Mouse (Mus musculus): ENCODE results near the gene Slc38a7.
"Not testable (repeated sequence)": the region's sequence is repeated elsewhere in the genome, so short reads cannot be mapped to it uniquely, and the experiment has no call there.

Gene Slc38a7

DNA sequence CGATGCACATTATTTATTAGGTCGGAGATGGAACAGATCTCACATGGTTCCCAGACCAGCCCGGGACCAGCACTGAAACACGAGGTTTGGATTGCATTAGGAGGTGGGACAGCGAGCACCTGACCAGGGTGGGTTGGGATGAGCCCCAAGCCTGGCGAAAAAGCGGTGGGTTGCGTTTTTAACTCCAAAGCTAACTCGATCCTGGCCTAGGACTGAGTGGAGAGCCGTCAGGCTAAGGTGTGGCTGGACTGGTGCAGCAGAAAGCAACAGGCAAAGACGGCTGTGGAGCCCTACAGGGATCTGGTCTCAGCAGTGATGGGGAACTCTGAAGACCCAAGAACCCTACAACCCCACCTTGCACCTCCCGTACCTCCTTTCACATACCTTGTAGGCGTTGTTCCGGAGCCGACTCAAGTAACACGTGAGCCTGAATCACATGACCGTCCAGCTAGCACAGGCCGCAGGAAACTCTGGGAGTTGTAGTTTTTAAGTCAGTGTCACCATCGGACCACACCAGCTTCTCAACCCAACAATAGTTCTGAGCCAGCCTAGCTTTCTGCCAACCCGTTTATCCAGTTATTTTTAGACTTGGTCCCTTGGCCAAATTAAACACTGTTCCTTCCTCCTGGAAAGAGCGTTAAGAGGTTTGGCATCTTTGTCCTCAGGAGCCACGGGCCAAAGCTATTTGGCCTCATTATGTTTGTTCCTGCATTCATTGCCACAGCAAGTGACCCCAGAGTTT lies at the start of gene Slc38a7:
TSS of gene Slc38a7 (minus strand) at position 438 of the 742 bp plus-strand sequence.
- DNase-seq = peak; percentile 90

DNA sequence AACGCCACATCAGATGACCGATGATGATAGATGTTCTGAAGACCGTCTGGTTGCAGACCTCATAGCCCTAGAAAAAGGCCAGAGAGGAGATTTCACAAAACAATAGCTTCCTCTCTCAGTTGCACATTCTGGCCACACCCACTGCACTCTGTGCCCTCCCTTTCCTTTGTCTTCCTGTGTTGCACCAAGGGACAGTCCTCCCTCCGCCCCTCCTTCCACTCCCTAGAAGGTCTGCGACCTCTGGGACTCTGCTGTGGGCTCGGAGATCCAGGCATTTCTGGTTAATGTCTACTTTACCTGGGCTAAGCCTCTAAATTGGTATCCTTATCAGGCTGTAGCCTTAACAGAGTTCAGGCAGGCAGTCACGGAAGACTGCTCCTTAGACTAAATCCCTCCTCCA lies 48.5 kb upstream of the Slc38a7 start:
- DNase-seq = no peak

GRCm38 (mm10) chr8:95893701-95894100 lies 40.4 kb upstream of the Slc38a7 start:
- no peak for DNase-seq

DNA sequence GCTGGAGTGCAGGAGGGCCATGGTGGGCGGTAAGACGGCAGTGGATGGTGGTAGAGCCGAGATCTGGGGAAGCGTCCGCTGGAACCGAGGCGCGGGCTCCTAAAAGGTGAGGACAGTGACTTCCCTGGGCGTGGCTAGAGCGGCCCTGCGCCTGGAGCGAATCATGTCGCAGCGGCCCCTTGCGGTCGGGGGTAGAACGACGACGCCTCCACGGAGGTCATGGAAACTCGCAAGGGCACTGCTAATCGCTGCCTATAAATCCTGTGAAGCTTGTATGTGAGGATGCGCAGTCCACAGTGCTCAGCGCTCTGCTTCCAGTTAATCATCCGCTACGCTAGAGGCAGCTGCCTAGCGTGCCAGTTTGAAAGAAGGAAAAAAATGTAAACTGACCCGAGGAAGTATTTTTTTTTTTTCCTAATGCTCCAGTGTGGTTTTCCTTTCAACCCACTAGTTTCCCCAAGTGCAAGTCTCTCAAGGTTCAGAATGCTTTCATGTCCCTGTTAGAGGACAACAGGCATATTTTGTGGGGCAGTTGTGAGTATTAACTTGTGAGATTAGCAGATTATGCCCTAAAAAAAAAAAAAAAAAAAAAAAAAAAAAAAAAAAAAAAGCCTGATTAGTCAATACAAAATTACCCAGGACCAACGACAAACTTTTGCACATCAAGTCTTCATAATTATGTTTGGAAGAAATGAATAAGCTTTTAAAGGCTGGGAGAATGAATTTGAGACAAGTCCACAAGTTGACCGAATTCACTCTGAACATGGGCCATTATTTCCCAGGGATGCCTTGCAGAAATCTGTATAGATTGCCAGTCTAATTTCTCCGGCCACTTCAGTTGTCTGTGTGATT lies 35.2 kb upstream of the Slc38a7 start, which contains the start of gene Got2:
TSS of gene Got2 (minus strand) at position 263 of the 852 bp plus-strand sequence.
- DNase-seq = peak; percentile 93

DNA sequence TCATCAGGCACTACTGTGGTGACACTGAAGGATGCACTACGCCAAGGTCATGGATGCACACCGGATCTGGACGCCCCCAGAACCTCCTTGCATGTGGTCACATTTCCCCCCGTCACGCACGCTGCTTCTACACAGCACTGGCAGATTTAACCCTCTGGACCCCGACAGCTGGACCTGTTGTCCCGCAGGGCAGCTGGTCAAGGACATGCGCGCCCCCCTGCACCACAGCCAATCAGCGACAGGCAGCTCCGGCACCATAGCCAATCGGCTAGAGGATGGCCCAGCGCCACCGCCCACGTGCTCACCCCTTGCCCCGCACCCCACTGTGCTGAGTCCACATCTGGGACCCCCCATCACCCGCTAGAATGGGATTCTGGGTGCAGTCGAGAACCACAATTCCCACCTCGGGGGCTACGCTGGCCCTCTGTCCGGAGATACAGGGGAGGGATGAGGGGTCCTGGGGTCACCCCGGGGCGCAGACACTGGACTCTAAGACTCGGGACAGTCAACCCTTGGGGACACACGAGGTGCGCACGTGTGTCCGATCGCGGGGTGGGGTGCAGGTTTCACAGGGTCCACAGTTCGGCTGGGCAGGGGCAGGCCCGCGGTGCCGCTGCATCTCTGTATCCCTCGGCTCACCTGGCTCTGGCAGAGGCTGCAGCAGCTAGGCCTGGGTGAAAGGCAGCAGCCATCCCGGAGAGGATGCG lies 34.4 kb upstream of the Slc38a7 start:
- DNase-seq = peak; percentile 92

DNA sequence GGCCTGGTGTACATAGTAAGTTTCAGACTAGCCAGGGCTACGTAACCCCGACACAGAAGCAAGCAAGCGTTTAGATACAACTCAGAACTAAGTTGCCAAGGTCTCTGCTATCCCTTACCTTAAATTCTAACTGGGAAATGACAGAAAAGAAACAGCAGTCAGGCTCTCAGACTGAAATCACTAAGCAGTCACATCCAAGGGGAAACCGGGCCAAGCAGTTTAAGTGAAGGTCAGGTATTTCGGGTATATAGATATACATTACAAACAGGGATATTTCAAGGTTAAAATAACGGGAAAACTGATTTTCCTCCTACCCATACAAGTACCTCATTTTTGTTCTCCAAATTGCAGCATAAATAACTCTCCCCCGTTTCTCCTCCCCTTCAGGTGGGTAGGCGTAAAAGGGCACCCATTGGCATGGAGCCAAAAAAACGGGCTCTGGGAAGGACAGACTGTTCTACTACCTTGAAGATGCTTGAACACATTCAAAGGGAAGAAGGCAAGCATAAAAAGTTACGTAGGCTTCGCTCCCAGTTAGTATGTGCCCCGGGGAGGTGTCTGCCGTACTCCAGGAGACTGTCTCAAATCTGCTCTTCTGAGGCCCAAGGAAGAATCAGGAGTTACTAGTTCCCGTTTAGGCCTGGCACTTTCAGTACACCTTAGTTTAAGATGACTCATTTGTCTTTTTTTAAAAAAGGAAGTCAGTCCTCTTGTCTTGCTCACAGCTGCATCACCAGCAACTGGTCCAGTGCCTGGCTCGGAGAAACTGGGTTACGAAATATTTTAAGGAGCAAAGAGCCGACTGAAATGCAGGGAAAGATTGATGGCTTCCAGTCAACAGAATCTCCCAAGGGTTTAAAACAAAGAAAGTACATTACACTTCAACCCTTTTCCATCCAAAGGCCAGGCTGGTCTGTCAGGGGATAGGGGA lies 33.6 kb upstream of the Slc38a7 start:
- DNase-seq = peak; percentile 68

GRCm38 (mm10) chr8:95885966-95886365 lies 32.6 kb upstream of the Slc38a7 start:
- peak; percentile 11 for DNase-seq

DNA sequence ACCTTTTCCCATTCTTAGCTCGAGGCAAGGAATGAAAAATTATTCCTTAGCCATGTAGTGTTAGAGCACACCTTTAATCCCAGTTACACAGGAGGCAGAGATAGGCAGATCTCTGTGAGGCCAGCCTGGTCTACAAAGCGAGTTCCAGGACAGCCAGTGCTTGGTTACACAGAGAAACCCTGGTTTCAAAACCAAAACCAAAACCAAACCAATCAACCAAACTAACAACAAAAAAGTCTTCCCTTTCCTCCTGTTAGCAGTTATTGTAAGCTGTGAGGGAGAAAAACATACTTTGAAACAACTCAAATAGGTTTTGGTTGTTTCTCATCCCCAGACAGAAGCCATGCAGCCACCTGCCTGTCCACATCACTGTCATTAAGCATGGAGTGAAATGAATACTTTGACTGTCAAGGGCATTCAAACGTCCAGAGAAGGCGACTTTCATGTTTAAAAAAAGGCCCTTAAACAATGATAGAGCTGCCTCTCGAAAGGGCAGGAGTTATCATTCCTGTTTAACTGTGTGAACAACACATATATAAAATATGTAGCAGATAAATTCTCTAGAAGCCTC lies 32.0 kb upstream of the Slc38a7 start:
- no peak for DNase-seq

DNA sequence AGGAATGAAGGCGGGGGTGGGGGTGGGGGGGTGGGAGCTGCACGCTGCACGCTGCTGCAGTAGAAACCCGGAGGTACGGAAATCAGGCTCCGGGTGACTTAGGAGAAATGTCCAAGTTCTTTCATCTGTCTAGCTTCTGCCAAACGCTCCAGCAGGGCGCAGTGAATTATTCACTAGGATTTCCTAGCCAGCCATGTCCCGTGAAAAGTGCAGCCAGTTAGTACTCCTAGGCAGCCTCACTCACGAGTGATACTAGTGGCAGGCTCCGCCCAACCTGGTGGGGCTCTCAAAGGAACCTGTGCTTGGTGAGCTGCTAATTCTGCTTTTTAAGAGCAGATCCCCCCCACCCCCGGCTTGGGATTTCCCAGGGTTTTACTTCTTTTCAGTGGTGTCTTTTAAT lies 31.2 kb upstream of the Slc38a7 start:
- DNase-seq = peak; percentile 64

- no peak for DNase-seq
These were observed 28.9 kb upstream of the Slc38a7 start for GRCm38 (mm10) chr8:95882191-95882590.

DNA sequence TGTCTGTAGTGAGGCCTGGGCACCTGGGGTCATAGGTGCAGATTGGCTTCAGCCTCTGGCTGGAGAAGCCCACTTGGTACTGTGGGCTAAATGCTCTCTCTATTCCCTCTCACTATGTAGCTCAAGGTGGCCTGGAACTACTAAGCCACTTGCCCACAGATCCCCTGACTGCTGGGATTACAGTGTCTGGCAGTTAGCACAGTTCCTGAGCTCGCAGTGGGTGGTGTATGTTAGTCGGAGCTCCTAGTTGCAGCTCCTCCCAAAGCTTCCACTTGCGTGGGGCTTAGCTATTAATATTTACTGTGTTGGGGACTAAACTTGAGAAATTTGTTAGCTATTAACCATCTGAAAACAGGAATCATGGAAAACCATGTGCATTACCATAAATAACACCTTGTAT lies 28.2 kb upstream of the Slc38a7 start:
- peak; percentile 22 for DNase-seq

DNA sequence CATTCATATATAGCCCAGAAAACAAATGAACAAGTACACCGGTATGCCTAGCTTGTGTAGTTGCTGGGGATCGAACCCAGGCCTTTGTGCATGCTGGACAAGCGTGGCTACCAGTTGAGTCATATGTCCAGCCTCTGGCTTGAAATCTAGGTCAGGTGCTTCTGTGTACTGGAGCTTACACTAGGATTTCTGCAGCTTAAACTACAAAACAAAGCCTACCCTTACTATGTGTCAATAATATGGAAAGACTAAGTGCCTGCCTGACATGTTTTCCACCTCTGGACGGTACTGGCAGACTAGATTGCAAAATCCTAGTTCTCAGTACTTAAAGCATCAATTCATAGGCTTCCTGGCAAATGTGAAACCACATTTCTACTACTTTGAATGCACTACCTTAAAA lies 26.5 kb upstream of the Slc38a7 start:
- no peak for DNase-seq

- peak; percentile 67 for DNase-seq
These were observed 25.0 kb upstream of the Slc38a7 start for GRCm38 (mm10) chr8:95878176-95878962.

DNA sequence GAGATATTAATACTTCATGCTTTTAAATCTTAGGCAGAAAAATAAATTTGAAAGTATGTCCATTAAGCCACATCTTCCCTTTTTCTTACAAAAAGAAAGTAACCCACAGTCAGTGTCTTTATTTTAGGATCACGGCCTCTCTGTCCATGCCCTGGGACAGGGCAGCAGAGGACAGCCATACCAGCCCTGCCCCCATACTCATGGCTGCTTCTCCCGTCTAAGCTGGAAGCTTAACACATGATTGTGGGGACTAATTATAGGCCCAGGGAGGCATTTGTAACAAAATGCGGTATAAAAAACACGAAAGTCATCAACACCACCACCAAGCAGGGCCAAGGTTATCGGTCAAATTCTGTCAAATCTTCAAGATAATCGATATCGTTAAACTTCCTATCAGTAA lies 21.9 kb upstream of the Slc38a7 start:
- DNase-seq = no peak

- DNase-seq = no peak
These were observed 18.4 kb upstream of the Slc38a7 start for GRCm38 (mm10) chr8:95871690-95872089.

- DNase-seq = not testable (repeated sequence)
These were observed 11.5 kb upstream of the Slc38a7 start for GRCm38 (mm10) chr8:95864851-95865250.

DNA sequence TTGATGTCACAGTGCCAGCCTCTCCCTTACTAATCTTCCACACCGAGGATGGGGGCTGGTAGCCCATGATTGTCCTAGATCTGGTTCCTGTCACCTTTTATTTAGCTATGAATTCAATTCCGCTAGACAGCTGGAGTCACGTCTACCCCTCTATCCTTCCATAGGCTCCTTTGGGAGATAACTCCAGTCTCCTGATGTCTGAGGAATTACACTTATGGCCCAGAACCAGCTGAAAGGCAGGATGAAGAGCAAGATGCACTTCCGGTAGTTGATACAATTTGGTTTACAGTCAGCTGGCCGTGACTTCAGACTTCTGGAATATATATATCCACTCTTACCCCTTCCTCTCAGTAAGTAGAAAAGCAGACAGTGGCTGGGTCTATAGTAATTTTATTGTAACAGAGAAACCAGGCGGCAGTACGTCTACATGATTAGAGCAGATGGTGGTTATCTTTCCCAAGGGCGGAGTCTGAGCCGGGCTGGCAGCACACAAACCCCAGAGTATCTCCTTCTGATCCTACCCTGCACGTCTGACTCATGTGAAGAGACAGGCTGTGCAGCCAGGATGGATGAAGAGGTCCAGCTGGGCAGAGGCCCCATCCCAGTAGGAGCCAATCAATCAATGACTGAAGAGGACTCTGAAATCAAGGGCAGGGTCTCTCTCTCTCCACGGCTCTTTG lies 10.6 kb upstream of the Slc38a7 start:
- DNase-seq = not testable (repeated sequence)

- DNase-seq = no peak
These were observed 835 bp upstream of the Slc38a7 start for GRCm38 (mm10) chr8:95854174-95854573.

DNA sequence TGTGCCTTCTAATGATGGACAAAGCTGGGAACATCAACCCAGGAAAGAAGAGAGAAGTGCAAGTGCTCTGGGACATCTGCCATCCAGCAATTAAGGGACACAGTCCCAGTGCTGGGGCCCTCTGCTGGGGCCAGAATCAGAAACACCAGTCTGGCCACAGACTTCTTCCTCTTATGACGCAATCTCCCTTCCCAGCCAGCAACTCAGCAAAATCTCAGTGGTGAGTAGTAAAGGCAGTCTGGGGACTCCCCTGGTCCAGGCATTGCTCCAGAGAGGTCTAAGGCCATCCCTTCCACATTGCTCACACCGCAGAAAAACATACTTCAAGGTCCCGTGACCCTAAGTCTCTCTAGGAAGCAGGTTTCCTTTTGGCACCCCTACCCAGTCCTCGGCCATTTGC lies 1.0 kb downstream of the Slc38a7 start:
- DNase-seq = peak; percentile 66

GRCm38 (mm10) chr8:95850326-95850725 lies 3.0 kb downstream of the Slc38a7 start:
- DNase-seq = no peak

All from kidney, postnatal 14 days (tissue).